Mouse (Mus musculus): ENCODE data around the gene Uncx. TPM values are rescaled to one million over a fixed set of nuclear protein-coding genes. Genes with fewer than 3 reads are reported as not detected.

The Uncx gene
- total and polyA plus RNA-seq, 3 experiments = not detected

- Histone ChIP-seq H3K27ac (ENCODE audit: insufficient read depth, low read depth) (no peak overlapping the region), H3K4me1 (ENCODE audit: control insufficient read depth in 1 of 2, insufficient read depth in 2 of 2) (peaks cover 10 to 30% of the 10 kb centered on the region in 2 experiments), H3K27me3 (replicated peaks) (peaks cover 3% of the 10 kb centered on the region), H3K36me3 (replicated peaks in 1 of 2; ENCODE audit: control insufficient read depth in 1 of 2, insufficient read depth in 1 of 2, low read length in 1 of 2) (no peaks in the 10 kb centered on the region), H3K4me2 (ENCODE audit: insufficient read depth, low read depth, poor library complexity, severe bottlenecking) (no peak overlapping the region), H3K9ac (ENCODE audit: insufficient read depth, low read depth) (no peak overlapping the region), H3K9me3 (replicated peaks; ENCODE audit: low read length) (peaks cover 3% of the 10 kb centered on the region), H3K79me2 (replicated peaks; ENCODE audit: control insufficient read depth, extremely low read depth, insufficient read depth, poor library complexity, severe bottlenecking) (no peaks in the 10 kb centered on the region), H3K4me3 (replicated peaks in 1 of 3; ENCODE audit: low read depth in 2 of 3, low read length in 2 of 3, poor library complexity in 1 of 3) (no peak overlapping the region)
- in situ Hi-C loops (cut with MboI; ENCODE audit: low pct_ligation_motif_present, low pct_unique_long_range_greater_than_20kb, low sequenced_read_pairs) (no loop called here), dilution Hi-C loops (cut with MboI; ENCODE audit: extremely low pct_ligation_motif_present, extremely low pct_unique_long_range_greater_than_20kb, low sequenced_read_pairs) (no loop called here)
- DNase-seq (ENCODE audit: extremely low read depth) = no peak
- TF ChIP-seq CHD1 (IDR thresholded peaks at IDR 0.05; ENCODE audit: low read depth, low read length) (no peak), TCF12 (IDR thresholded peaks at IDR 0.05; ENCODE audit: low read depth, low read length) (no peak), MXI1 (IDR thresholded peaks at IDR 0.05; ENCODE audit: low read depth, low read length) (no peak), NELFE (IDR thresholded peaks at IDR 0.05; ENCODE audit: low read depth, low read length) (no peak), POLR2AphosphoS2 (IDR thresholded peaks at IDR 0.05; ENCODE audit: low read depth, low read length) (no peak), RCOR1 (conservative IDR thresholded peaks at IDR 0.05; ENCODE audit: low read depth, low read length) (no peak)
Observed at GRCm38 (mm10) chr5:139561363-139562001, 18.2 kb downstream of the Uncx start.

DNA sequence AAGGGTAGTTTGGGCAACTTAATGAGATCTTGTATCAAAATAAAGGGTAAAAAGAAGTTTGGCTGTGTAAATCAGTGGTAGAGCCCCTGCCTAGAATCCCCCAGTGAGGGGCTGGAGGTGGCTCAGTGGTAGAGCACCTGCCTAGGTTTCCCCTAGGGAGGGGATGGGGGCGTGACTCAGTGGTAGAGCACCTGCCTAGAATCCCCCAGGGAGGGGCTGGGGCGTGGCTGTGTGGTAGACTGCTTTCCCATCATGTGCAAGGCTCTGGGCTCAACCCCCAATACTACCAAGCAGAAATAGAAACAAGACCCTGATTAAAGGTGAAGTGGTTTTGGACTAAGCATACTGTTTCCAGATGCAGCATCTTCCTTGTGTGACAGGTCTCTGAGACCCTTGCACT lies 21.4 kb downstream of the Uncx start:
- Histone ChIP-seq H3K27me3 (replicated peaks) (peaks cover 11% of the 10 kb centered on the region), H3K4me2 (ENCODE audit: insufficient read depth, low read depth, poor library complexity, severe bottlenecking) (no peak overlapping the region), H3K9ac (ENCODE audit: insufficient read depth, low read depth) (no peak overlapping the region), H3K79me2 (replicated peaks; ENCODE audit: control insufficient read depth, extremely low read depth, insufficient read depth, poor library complexity, severe bottlenecking) (no peaks in the 10 kb centered on the region), H3K9me3 (replicated peaks; ENCODE audit: low read length) (peaks cover 3% of the 10 kb centered on the region), H3K4me1 (ENCODE audit: control insufficient read depth in 1 of 2, insufficient read depth in 2 of 2) (peaks cover 10 to 37% of the 10 kb centered on the region in 2 experiments), H3K4me3 (replicated peaks in 1 of 3; ENCODE audit: low read depth in 2 of 3, low read length in 2 of 3, poor library complexity in 1 of 3) (no peak overlapping the region), H3K36me3 (replicated peaks in 1 of 2; ENCODE audit: control insufficient read depth in 1 of 2, insufficient read depth in 1 of 2, low read length in 1 of 2) (no peaks in the 10 kb centered on the region), H3K27ac (ENCODE audit: insufficient read depth, low read depth) (no peak overlapping the region)
- dilution Hi-C loops (cut with MboI; ENCODE audit: extremely low pct_ligation_motif_present, extremely low pct_unique_long_range_greater_than_20kb, low sequenced_read_pairs) = no loop called here
- in situ Hi-C loops (cut with MboI; ENCODE audit: low pct_ligation_motif_present, low pct_unique_long_range_greater_than_20kb, low sequenced_read_pairs) = no loop called here
- TF ChIP-seq BHLHE40 (IDR thresholded peaks at IDR 0.05; ENCODE audit: low read depth, low read length) = peak; percentile 79
- no peak; the same call in 1 of the 2 replicates for TF ChIP-seq TCF12 (IDR thresholded peaks at IDR 0.05; ENCODE audit: low read depth, low read length)
- peak; percentile 69 for DNase-seq (ENCODE audit: extremely low read depth)

DNA sequence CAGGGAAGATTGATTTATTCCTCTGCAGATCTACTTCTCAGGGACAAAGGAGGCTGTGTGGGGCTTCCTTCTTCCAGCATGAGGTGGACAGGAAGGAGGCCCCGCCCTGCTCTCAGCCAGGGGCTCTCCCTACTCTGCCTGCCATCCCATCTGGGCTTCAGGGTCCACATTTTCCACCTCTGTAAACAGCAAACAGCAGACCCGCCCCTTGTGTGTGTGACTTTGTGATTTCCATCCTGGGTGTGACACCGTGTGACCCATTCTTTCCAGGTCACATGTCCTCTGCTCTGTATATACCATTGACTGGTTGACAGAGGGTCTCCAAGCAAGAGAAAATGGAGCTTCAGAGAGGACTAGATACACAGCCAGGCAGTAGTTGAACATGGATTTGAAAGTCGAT lies 22.2 kb downstream of the Uncx start:
- peak overlapping the region; percentile 46 for H3K4me2 ChIP-seq (ENCODE audit: insufficient read depth, low read depth, poor library complexity, severe bottlenecking)
- no peaks in the 10 kb centered on the region for H3K36me3 ChIP-seq (replicated peaks in 1 of 2; ENCODE audit: control insufficient read depth in 1 of 2, insufficient read depth in 1 of 2, low read length in 1 of 2)
- H3K9me3 ChIP-seq (replicated peaks; ENCODE audit: low read length) = peaks cover 3% of the 10 kb centered on the region
- peaks cover 10% of the 10 kb centered on the region for H3K27me3 ChIP-seq (replicated peaks)
- no peak overlapping the region for H3K4me3 ChIP-seq (replicated peaks in 1 of 3; ENCODE audit: low read depth in 2 of 3, low read length in 2 of 3, poor library complexity in 1 of 3)
- no peak overlapping the region for H3K27ac ChIP-seq (ENCODE audit: insufficient read depth, low read depth)
- DNase-seq (ENCODE audit: extremely low read depth) = peak; percentile 77
- no peak overlapping the region for H3K9ac ChIP-seq (ENCODE audit: insufficient read depth, low read depth)
- peaks cover 10 to 37% of the 10 kb centered on the region in 2 experiments for H3K4me1 ChIP-seq (ENCODE audit: control insufficient read depth in 1 of 2, insufficient read depth in 2 of 2)
- no peaks in the 10 kb centered on the region for H3K79me2 ChIP-seq (replicated peaks; ENCODE audit: control insufficient read depth, extremely low read depth, insufficient read depth, poor library complexity, severe bottlenecking)
- in situ Hi-C loops (cut with MboI; ENCODE audit: low pct_ligation_motif_present, low pct_unique_long_range_greater_than_20kb, low sequenced_read_pairs) = no loop called here
- dilution Hi-C loops (cut with MboI; ENCODE audit: extremely low pct_ligation_motif_present, extremely low pct_unique_long_range_greater_than_20kb, low sequenced_read_pairs) = no loop called here
- peak; percentile 62; the same call in 1 of the 2 replicates for TF ChIP-seq SIN3A (IDR thresholded peaks at IDR 0.05; ENCODE audit: low read length)
- no peak for TF ChIP-seq PAX5 (IDR thresholded peaks at IDR 0.05; ENCODE audit: low read length)
- TF ChIP-seq NELFE (IDR thresholded peaks at IDR 0.05; ENCODE audit: low read depth, low read length) = 0 out of 2 replicates have a peak, but pooled peaks have one; percentile 11
- no peak for TF ChIP-seq ZMIZ1 (IDR thresholded peaks at IDR 0.05; ENCODE audit: low read depth, low read length)
- peak; percentile 64; the same call in 1 of the 2 replicates for TF ChIP-seq TCF12 (IDR thresholded peaks at IDR 0.05; ENCODE audit: low read depth, low read length)
- TF ChIP-seq BHLHE40 (IDR thresholded peaks at IDR 0.05; ENCODE audit: low read depth, low read length) = peak; percentile 58
- no peak for TF ChIP-seq E2F4 (IDR thresholded peaks at IDR 0.05; ENCODE audit: insufficient replicate concordance, low read depth, low read length)
- peak; percentile 73; the same call in 1 of the 2 replicates for TF ChIP-seq MAZ (IDR thresholded peaks at IDR 0.05; ENCODE audit: low read depth, low read length)
- TF ChIP-seq SMC3 (IDR thresholded peaks at IDR 0.05; ENCODE audit: low read depth, low read length) = no peak
- no peak for TF ChIP-seq ZKSCAN1 (IDR thresholded peaks at IDR 0.05; ENCODE audit: borderline replicate concordance, low read depth, low read length)
- TF ChIP-seq KAT2A (IDR thresholded peaks at IDR 0.05; ENCODE audit: insufficient replicate concordance, low read length) = no peak
- TF ChIP-seq NRF1 (IDR thresholded peaks at IDR 0.05; ENCODE audit: low read depth, low read length) = no peak
- TF ChIP-seq USF2 (conservative IDR thresholded peaks at IDR 0.05; ENCODE audit: low read depth, low read length) = peak; percentile 49
- TF ChIP-seq MEF2A (IDR thresholded peaks at IDR 0.05; ENCODE audit: borderline replicate concordance, low read depth, low read length) = peak; percentile 63; the same call in 1 of the 2 replicates
- no peak for TF ChIP-seq RAD21 (IDR thresholded peaks at IDR 0.05; ENCODE audit: low read depth, low read length)
- peak; percentile 62; the same call in 1 of the 2 replicates for TF ChIP-seq MYC (IDR thresholded peaks at IDR 0.05; ENCODE audit: low read depth, low read length)
- TF ChIP-seq MXI1 (IDR thresholded peaks at IDR 0.05; ENCODE audit: low read depth, low read length) = 0 out of 2 replicates have a peak, but pooled peaks have one; percentile 50
- no peak for TF ChIP-seq GABPA (IDR thresholded peaks at IDR 0.05; ENCODE audit: insufficient replicate concordance, low read depth, low read length)
- peak; percentile 70 for TF ChIP-seq MAX (IDR thresholded peaks at IDR 0.05; ENCODE audit: low read length)
- TF ChIP-seq CHD2 (IDR thresholded peaks at IDR 0.05; ENCODE audit: low read length) = no peak
- TF ChIP-seq CTCF (conservative IDR thresholded peaks at IDR 0.05 in 1 of 2, IDR thresholded peaks at IDR 0.05 in 1 of 2; ENCODE audit: low read depth in 2 of 2, low read length in 2 of 2) = no peak
- TF ChIP-seq POLR2AphosphoS2 (IDR thresholded peaks at IDR 0.05; ENCODE audit: low read depth, low read length) = no peak

Data from CH12.LX (cell line).